Mouse (Mus musculus) adrenal gland, postnatal 36 days (tissue): Measurements from ENCODE around the gene Rpp21. TPM values are rescaled to one million over a fixed set of nuclear protein-coding genes. Genes with fewer than 3 reads are reported as not detected.

Source experiments
- DNase-seq, 2 experiments: peaks; one replicate each; pipeline ENCODE4 v3.0.0; 2021; ENCODE audit warnings: mixed read lengths in 1 of 2
- long read RNA-seq, 2 experiments: library from polyadenylated mRNA; stranded (forward); transcript quantifications; one replicate each; pipeline ENCODE4 v2.0.0; 2021; ENCODE audit warnings: borderline sequencing depth in 2 of 2
- total RNA-seq, 2 experiments: library from RNA; stranded (reverse); gene quantifications; 2 replicates each; pipeline ENCODE4 v1.2.3; 2021

Gene Rpp21
- 10 to 100 TPM; 44.0 to 49.0 TPM for total RNA-seq
- long read RNA-seq, experiment 1, transcript Rpp21-201 (5 exons, 729 nt) = major isoform, 44 of 58 reads
- long read RNA-seq, experiment 1, transcript Rpp21-205 (4 exons, 579 nt) = minor isoform, 7 of 58 reads
- long read RNA-seq, experiment 1, partial matches to known transcripts = 0 of 58 reads
- long read RNA-seq, experiment 1, other reads (novel, unspliced or antisense) = 4 of 58 reads
- long read RNA-seq, experiment 2, transcript Rpp21-205 (4 exons, 579 nt) = minor isoform, 6 of 28 reads
- long read RNA-seq, experiment 2, transcript Rpp21-201 (5 exons, 729 nt) = major isoform, 17 of 28 reads
- long read RNA-seq, experiment 2, partial matches to known transcripts = 2 of 28 reads
- long read RNA-seq, experiment 2, other reads (novel, unspliced or antisense) = 3 of 28 reads

DNA sequence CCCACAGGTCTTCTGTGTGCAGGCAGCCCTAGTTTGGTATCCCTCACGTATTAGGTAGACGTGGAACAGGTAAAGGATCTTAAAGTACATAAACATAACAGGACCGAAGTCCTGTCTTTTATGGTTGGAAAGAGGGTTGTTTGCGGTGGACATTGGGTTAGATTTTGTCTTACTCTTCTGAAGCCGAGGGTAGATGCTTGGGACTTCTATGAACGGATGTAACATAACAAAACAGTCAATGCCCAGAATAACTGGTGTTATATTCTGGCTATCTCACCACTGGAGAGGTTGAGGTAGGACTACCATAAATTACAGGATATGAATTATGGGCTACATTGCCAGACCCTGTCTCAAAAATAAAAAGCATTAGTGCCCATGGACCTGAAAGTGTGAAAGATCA is at the start of gene Rpp21:
TSS of gene Rpp21 (minus strand) at position 101 of the 400 bp plus-strand sequence.
- DNase-seq = no peak

GRCm38 (mm10) chr17:36286390-36286789 is 28.5 kb upstream of the Rpp21 start, which contains the start of gene H2-M10.2:
H2-M10.2 (minus strand) TSS chr17:36286490.
- DNase-seq = no peak

DNA sequence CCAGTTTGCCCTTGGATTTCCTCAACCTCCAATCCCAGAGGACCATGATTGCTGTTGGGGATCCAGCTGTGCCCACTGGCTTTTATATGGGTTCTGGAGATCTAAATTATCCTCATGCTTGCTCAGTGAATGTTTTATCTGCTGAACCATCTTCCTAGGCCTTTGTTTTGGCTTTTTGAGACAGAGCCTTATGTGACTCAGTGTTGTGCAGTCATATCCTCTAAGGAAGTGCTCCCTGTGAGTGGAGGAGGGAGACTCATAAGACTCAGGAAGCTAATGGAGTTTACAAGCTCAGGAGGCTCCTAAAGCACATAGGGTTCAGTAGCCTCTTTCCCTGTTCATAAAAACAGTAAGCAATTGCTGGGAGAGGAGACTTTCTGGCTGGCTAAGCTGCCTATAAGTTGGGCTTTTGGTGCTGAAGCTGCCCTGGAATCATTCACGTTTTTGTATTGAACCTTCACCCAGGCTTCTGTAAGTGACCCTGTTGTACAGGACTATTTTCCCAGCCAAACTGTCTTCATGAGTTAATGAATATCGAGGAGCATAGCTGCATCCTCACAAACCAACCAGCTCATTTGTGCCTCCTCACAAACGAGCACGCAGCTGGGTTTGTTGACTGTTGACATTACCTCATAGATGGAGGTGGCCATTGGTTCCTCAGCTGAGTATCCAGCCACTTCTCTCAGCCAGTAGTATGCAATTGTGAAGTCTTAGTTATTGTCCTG is 23.8 kb upstream of the Rpp21 start:
- DNase-seq = no peak

GRCm38 (mm10) chr17:36274776-36275175 is 16.9 kb upstream of the Rpp21 start:
- DNase-seq = no peak

DNA sequence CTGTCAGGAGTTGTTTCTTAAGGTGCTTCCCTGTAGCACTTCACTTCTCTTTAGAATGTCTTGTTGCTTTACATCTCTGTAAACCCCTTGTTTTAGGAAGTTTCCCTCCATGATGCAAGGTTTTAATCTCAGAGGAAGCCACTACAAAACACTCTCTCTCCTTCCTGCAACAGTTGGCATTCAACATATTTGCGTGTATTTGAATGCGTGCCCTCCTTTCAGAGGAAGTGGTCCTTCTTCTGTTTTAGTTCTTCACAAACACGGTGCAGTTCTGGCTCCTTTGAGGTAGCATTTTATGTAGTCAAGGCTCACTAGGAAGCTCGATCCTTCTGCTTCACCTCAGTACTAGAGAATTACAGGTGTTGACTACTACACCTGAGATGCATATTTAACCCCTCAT is 15.9 kb upstream of the Rpp21 start:
- DNase-seq = no peak

DNA sequence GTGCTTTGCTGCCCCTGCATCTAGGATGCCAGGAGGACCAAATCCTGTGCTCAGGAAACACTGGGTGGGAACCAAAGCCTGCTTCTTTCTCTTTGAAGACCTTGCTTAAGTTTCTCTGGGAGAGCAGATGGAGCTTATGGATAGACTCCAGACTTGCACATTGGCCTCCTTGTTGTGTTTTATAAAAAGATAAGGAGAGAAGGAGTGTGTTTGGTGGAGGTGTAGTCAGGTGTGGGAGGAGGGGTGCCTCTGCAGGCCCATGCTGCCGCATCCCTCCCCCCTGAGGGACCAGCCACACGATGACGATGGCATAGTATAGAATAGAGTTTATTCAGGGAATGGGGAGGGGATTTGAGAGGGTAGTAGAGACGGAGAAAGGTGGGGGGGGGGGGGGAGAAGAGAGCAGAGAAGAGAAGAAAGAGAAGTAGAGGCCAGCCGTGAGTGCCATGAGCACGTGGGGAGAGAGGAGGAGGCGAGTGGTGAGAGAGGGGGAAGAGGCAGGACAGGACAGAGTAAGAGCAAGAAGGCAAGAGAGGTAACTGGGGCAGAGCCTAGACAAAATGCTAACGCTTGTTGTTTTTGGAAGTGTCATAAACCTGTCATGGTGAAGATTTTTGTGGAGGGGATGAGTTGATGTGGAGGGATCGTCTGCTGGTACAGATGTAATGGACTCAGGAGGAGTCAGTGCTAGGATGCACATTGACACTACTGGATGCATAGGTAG is 14.9 kb upstream of the Rpp21 start:
- DNase-seq = no peak

DNA sequence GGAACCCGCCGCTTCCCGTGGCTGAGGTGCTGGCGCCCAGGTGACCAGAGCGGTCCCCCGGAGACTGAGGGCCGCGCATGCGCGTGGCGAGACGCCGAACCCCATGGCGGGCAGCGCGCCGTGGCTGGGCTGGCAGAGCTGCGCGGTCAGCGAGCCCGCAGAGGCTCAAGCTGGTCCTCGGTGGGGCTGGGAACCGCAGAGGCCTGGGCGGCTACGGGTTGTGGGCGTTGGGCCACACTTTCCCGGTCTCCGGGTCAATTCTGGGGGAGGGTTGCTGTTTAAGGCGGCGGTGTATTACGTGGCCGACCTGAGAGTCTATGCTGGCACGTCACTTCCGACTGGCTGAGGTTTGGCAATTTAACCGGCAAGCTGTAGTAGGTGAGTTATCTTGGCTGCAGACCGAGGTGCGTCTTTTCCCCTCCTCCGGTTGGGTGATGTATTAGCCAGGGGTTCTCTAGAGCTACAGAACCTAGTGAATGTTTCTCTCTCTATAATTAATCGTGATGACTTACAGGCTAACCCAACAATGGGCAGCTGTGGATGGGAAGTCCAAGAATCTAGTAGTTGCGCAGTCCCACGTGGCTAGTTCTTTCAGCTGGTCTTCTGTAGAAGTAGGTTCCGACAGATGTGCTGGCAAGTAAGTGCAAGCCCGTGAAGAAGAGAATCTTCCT is 13.9 kb upstream of the Rpp21 start, which contains the start of gene Trim39:
TSS of gene Trim39 (minus strand) at position 662 of the 671 bp plus-strand sequence.
- peak in 1 of 2 experiments; percentile 80 for DNase-seq

GRCm38 (mm10) chr17:36270956-36271585 is 13.2 kb upstream of the Rpp21 start:
- peak; percentile 91 to 94 for DNase-seq

GRCm38 (mm10) chr17:36265834-36266233 is 8.0 kb upstream of the Rpp21 start:
- DNase-seq = peak in 1 of 2 experiments; percentile 18

DNA sequence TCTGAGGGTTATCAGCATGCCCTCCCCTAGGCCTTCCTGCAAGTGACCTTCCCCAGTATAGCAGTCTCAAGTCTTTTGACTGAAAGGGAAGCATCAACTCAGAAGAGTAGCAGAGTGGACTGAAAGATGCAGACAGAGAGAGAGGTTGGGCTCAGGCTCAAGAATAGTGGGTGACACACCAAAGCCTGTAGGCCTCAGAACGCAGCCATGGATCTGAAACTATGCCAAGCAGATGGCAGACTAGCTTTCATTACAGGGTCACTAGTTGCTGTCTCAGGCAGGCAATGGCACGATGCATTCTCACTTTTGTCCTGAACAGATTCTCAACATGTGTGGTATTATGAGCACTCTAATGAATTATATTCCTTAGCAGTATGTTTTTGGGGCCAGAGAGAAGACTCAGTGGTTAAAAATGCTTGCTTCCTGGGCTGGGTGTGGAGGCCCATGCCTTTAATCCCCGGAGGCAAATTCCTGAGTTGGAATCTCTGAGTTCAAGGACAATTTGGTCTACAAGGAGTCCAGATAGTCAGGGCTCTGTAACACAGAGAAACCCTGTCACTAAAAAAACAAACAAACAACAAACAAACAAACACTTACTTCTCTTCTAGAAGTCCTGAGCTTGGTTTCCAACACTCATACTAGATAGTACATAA is 6.5 kb upstream of the Rpp21 start:
- DNase-seq = no peak

DNA sequence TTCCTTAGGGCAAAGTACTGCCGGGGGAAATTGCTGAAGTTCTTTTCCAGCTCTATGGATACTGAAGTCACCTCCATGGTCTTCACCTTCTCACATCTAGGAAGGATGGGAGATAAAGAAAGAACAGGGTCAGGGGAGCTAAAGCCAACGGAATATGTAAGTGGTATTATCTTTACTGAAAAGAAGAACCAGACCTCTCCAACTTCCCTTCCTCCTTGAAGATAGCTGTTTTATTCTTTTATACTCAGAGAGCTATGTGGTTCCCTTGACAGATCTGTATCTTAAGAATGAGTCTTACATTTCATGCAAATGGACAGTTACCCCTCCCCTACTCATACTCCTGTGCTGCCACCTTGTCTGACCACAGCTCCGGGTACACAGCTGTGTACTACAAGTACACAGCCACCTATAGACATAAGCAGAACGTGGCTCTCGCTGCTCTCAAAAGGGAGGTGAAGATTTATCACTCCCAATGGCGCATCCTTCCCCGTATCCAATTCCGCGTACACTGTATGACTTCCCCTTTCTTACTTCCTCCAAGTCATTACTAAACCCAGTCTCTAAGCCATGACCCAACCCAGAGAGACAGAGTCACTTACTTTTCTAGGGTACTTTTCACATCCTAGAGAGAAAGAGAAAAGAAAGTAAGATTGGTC is 3.8 kb upstream of the Rpp21 start:
- DNase-seq = no peak

DNA sequence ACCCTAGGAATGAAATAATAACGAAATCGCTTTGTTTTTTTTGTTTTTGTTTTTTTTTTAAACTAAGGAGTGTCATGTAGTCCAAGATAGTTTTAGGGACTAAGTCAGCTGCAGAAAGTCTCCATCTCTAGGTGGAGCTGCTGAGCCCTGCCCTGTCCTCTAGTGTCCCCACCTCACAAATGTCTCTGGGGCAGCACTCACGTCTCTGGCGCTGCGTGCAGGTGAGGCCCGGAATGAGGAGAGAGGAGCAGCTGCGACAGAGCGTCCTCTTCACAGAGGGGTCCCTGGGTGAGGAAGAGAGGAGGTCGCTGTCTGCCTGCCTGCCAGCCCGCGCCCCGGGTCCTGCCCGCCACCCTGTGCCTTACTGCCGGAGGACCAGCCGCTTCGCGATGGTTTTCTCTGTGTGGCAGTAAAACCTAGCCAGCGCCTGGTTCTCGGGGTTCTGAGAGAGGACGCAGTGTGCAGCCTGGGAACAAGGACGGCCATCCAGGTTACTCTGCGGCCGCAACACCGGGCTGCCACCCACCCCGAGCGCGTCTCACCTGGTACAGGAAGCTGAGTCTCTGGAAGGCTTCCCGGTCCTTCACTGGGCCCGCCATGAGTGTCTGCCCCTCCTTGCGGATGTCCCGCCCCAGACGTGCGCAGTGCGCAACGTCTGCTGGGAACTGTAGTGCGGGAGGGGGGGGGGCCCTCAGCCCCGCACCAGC is 475 bp downstream of the Rpp21 start:
- peak; percentile 84 to 88 for DNase-seq

GRCm38 (mm10) chr17:36253087-36253600 is 4.7 kb downstream of the Rpp21 start:
- no peak for DNase-seq

DNA sequence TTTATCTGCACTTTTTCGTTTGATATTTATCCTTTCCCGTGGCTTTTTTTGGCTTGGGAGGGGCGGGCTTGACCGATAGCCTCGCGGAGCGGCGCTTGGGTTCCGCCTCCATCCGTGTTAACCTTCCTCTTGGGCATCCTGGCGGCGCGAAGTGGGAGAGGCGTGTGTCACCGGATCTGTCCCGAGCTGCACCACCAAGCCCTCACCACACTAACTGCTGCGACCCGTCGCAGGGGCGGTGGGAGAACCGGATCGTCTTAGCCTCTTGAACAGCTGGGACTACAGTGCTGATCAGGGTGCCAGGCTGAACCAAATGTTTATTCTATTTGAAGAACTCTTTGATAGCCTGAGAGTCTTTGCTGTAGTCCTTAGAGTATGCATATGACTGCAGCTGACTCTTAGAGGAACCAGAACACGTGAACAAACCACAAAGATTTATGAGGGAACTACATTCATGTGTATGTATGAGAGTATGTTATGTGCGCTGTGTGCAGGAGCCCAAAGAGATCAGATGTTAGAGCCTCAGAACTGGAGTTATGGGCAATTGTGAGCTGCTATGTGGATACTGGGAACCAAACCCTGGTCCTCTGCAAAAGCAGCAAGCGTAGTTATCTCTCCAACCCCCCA is 5.5 kb downstream of the Rpp21 start:
- peak; percentile 43 to 50 for DNase-seq

DNA sequence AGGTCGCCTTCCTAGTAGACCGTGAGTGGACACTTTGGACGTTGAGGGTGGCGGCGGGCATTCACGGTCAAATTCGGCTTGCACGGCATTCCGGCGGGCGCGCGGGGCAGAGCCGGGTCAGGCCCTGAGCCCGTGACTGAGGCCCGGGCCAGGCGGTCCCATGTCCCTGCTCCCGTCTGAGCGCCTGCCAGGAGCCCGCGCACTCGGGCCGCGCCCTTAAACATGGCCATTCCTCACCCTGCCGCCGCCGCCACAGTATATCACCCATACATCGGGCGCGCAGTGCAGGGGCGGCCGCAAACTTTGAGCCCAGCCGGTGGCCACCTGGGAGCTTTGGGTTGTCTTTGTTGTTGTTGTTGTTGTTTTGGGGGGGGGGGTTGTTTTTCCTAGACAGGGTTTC is 9.0 kb downstream of the Rpp21 start:
- no peak for DNase-seq

- no peak for DNase-seq
Observed at GRCm38 (mm10) chr17:36245741-36246140, 12.1 kb downstream of the Rpp21 start.

DNA sequence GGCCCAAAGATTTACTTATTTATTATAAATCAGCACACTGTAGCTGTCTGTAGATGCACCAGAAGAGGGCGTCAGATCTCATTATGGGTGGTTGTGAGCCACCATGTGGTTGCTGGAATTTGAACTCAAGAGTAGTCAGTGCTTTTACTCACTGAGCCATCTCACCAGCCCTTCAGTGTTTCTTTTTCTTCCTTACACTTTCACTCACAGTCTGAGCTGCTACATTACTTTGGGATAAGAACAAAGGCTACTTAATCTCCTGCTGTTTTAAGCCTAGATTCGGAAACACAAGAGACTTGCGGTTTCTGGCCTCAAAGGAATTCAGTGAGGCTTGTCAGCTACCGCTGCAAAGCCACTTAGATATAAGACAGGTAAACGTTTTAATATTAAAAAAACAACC is 13.8 kb downstream of the Rpp21 start:
- no peak for DNase-seq

DNA sequence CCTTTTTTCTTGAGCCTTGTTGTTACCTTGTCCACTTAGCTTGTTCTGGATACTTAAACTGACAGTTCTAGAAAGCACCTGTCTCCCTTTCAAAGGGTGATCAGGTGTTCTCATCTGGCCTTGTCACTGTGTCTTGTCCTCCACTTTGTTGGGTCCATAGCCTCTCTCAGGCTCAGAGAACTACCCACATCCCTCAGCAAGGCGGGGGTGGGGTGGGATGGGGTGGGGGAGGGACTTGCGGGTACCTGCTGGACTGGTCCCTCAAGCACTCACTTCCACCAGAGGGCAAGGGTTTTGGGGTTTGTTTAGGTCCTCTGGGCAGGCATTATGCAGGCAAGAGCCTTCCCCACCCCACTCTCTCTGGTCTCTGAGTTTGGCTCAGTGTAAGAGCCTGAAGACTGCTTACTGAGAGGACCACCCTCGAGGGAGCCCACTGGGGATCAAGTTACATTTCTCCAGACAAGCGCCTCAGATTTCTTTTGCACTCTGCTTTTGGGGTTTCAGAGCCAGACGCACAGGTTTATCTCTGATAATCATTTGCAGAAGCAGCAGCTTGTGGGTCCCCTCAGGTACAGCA is 17.1 kb downstream of the Rpp21 start:
- no peak for DNase-seq
